Mouse (Mus musculus): ENCODE results near the gene Tpst1. TPM values are rescaled to one million over a fixed set of nuclear protein-coding genes. Genes with fewer than 3 reads are reported as not detected.

Gene Tpst1
- total and polyA plus RNA-seq, 3 experiments, result 31.7 to 32.3 TPM; not detected in 1

DNA sequence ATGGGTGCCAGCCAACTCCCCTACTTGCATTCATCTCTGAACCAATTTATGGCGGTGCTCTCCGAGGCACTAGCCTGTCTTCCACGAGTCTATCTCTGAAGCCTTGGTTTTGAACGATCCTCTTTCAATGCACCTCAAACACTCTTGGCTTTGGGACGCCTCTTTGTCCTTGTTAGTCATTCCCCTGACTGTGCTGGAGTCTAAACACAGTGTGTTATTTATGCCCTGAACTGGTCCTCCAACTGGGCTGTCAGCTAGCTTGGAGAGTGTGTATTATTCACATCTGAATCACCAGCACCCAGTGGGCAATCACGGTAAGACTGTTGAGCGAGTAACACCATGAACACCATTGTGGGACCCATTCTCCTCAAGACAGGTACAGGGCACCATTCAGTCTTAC is 45.4 kb upstream of the Tpst1 start:
- no peak overlapping the region for H3K27ac ChIP-seq (ENCODE audit: control insufficient read depth, low read depth, low read length)
- peaks cover 0 to 9% of the 10 kb centered on the region in 2 experiments; a peak in 2 of 4 replicates for H3K4me1 ChIP-seq (ENCODE audit: control insufficient read depth in 1 of 2, insufficient read depth in 2 of 2, low read length in 2 of 2)
- no peak for DNase-seq (ENCODE audit: low read depth, low spot score)
- H3K27me3 ChIP-seq (ENCODE audit: control insufficient read depth in 1 of 2, insufficient read depth in 2 of 2, low read length in 2 of 2), result no peaks in the 10 kb centered on the region
- peaks cover 27% of the 10 kb centered on the region for H3K79me2 ChIP-seq (ENCODE audit: control insufficient read depth, insufficient read depth, low read length, poor library complexity)
- peaks cover 0 to 7% of the 10 kb centered on the region in 2 experiments; a peak in 2 of 4 replicates for H3K36me3 ChIP-seq (ENCODE audit: control insufficient read depth in 1 of 2, insufficient read depth in 2 of 2, low read length in 2 of 2)
- H3K9me3 ChIP-seq (replicated peaks; ENCODE audit: insufficient read depth, low read length), result no peaks in the 10 kb centered on the region
- H3K9ac ChIP-seq (ENCODE audit: control insufficient read depth, low read depth, low read length, poor library complexity, severe bottlenecking), result no peak overlapping the region
- TF ChIP-seq ELF1 (IDR thresholded peaks at IDR 0.05; ENCODE audit: low read depth, low read length) (no peak), GATA1 (IDR thresholded peaks at IDR 0.05; ENCODE audit: low read depth, low read length) (no peak), ZKSCAN1 (IDR thresholded peaks at IDR 0.05; ENCODE audit: low read depth, low read length) (no peak), MXI1 (IDR thresholded peaks at IDR 0.05; ENCODE audit: low read depth, low read length) (no peak), TAL1 (IDR thresholded peaks at IDR 0.05; ENCODE audit: low read length) (no peak), USF2 (IDR thresholded peaks at IDR 0.05; ENCODE audit: borderline replicate concordance in 1 of 2, insufficient read depth in 1 of 2, low read depth in 1 of 2, low read length in 2 of 2) (no peak), MYC (IDR thresholded peaks at IDR 0.05; ENCODE audit: low read depth, low read length) (no peak), POLR2A (IDR thresholded peaks at IDR 0.05; ENCODE audit: control insufficient read depth in 1 of 2, insufficient read depth in 1 of 2, low read depth in 1 of 2, low read length in 2 of 2, poor library complexity in 1 of 2) (no peak), BHLHE40 (IDR thresholded peaks at IDR 0.05; ENCODE audit: borderline replicate concordance, low read depth, low read length) (no peak), RCOR1 (IDR thresholded peaks at IDR 0.05; ENCODE audit: low read depth, low read length) (no peak), KAT2A (conservative IDR thresholded peaks at IDR 0.05; ENCODE audit: low read depth, low read length) (no peak), NRF1 (IDR thresholded peaks at IDR 0.05; ENCODE audit: insufficient read depth, low read depth, low read length, poor library complexity, severe bottlenecking) (no peak), SIN3A (IDR thresholded peaks at IDR 0.05; ENCODE audit: low read length) (no peak), CHD1 (IDR thresholded peaks at IDR 0.05; ENCODE audit: low read depth, low read length) (no peak), POLR2AphosphoS5 (IDR thresholded peaks at IDR 0.05; ENCODE audit: borderline replicate concordance, low read depth, low read length) (no peak), ETS1 (IDR thresholded peaks at IDR 0.05; ENCODE audit: low read depth, low read length) (no peak), MYB (IDR thresholded peaks at IDR 0.05; ENCODE audit: low read depth, low read length) (no peak), CHD2 (IDR thresholded peaks at IDR 0.05; ENCODE audit: low read length) (no peak)
- no peak overlapping the region for H3K4me3 ChIP-seq (ENCODE audit: control insufficient read depth in 1 of 2, insufficient read depth in 1 of 2, low read depth in 2 of 2, low read length in 2 of 2)

DNA sequence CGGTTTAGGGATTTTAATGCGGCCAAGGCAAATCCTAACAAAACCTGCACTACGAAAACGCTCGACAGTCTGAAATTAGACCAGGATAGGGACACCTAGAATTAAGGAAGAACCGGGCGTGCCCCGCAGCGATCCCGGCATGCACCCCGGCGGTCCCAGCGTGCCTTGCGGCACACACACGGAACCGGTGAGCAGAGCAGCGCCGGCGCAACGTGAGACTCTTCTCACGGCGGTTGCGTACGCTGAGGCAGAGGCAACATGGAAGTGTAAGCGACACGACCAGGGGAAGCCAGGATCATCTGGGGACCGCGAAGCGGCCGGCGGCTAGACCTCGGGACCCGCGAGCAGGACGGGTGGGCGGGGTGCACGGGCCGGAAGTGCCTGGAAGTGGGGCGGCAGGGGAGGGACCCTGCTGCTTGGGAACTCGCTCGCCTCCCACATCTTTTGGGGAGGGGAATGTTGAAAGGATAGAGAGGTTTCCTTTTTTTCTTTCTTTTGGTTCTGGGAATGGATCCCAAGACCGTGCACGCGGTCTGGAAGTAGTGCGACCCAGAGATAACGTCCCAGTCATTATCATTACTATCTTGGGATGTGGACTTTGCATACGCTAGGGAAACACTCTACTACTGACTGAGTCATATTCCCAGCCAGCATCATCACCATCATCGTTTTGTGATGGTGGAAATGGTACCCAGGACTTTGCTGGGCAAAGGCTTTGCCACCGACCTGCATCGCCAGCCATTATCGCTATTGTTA is 43.8 kb upstream of the Tpst1 start, which contains the start of the genes Asl and Crcp:
Asl (minus strand) TSS at position 106 of the 756 bp plus-strand sequence.
Crcp (plus strand) TSS at position 149 of the 756 bp plus-strand sequence.
- peaks cover 0 to 4% of the 10 kb centered on the region in 2 experiments; a peak in 2 of 4 replicates for H3K36me3 ChIP-seq (ENCODE audit: control insufficient read depth in 1 of 2, insufficient read depth in 2 of 2, low read length in 2 of 2)
- no peaks in the 10 kb centered on the region for H3K9me3 ChIP-seq (replicated peaks; ENCODE audit: insufficient read depth, low read length)
- H3K4me3 ChIP-seq (ENCODE audit: control insufficient read depth in 1 of 2, insufficient read depth in 1 of 2, low read depth in 2 of 2, low read length in 2 of 2), result peak within 1 kb of the TSS; percentile 67 to 94
- no peaks in the 10 kb centered on the region for H3K27me3 ChIP-seq (ENCODE audit: control insufficient read depth in 1 of 2, insufficient read depth in 2 of 2, low read length in 2 of 2)
- H3K27ac ChIP-seq (ENCODE audit: control insufficient read depth, low read depth, low read length), result peak within 1 kb of the TSS; percentile 96
- peak; percentile 90 for DNase-seq (ENCODE audit: low read depth, low spot score)
- peaks cover 28% of the 10 kb centered on the region for H3K79me2 ChIP-seq (ENCODE audit: control insufficient read depth, insufficient read depth, low read length, poor library complexity)
- peaks cover 0 to 9% of the 10 kb centered on the region in 2 experiments; a peak in 2 of 4 replicates for H3K4me1 ChIP-seq (ENCODE audit: control insufficient read depth in 1 of 2, insufficient read depth in 2 of 2, low read length in 2 of 2)
- H3K9ac ChIP-seq (ENCODE audit: control insufficient read depth, low read depth, low read length, poor library complexity, severe bottlenecking), result peak within 1 kb of the TSS; percentile 97
- TF ChIP-seq CTCF (IDR thresholded peaks at IDR 0.05 in 2 of 3, conservative IDR thresholded peaks at IDR 0.05 in 1 of 3; ENCODE audit: control insufficient read depth in 1 of 3, insufficient read depth in 1 of 3, low read depth in 2 of 3, low read length in 3 of 3, poor library complexity in 1 of 3, severe bottlenecking in 1 of 3), result no peak
- peak; percentile 93 for TF ChIP-seq ELF1 (IDR thresholded peaks at IDR 0.05; ENCODE audit: low read depth, low read length)
- no peak for TF ChIP-seq RCOR1 (IDR thresholded peaks at IDR 0.05; ENCODE audit: low read depth, low read length)
- TF ChIP-seq JUND (IDR thresholded peaks at IDR 0.05; ENCODE audit: low read depth, low read length), result no peak
- TF ChIP-seq CHD1 (IDR thresholded peaks at IDR 0.05; ENCODE audit: low read depth, low read length), result no peak
- TF ChIP-seq MYC (IDR thresholded peaks at IDR 0.05; ENCODE audit: low read depth, low read length), result peak; percentile 84; the same call in 1 of the 2 replicates
- peak; percentile 93 for TF ChIP-seq NELFE (IDR thresholded peaks at IDR 0.05; ENCODE audit: low read depth, low read length)
- TF ChIP-seq USF2 (IDR thresholded peaks at IDR 0.05; ENCODE audit: borderline replicate concordance in 1 of 2, insufficient read depth in 1 of 2, low read depth in 1 of 2, low read length in 2 of 2), result no peak
- TF ChIP-seq MEF2A (IDR thresholded peaks at IDR 0.05; ENCODE audit: extremely low read depth, insufficient replicate concordance, low read depth, low read length, poor library complexity, severe bottlenecking), result no peak
- TF ChIP-seq NRF1 (IDR thresholded peaks at IDR 0.05; ENCODE audit: insufficient read depth, low read depth, low read length, poor library complexity, severe bottlenecking), result peak; percentile 72
- TF ChIP-seq ZKSCAN1 (IDR thresholded peaks at IDR 0.05; ENCODE audit: low read depth, low read length), result no peak
- peak; percentile 71 for TF ChIP-seq TBP (IDR thresholded peaks at IDR 0.05; ENCODE audit: low read depth, low read length)
- no peak for TF ChIP-seq GABPA (IDR thresholded peaks at IDR 0.05; ENCODE audit: low read depth, low read length)
- TF ChIP-seq HCFC1 (IDR thresholded peaks at IDR 0.05; ENCODE audit: low read depth, low read length), result peak; percentile 95
- peak; percentile 59; the same call in 1 of the 2 replicates for TF ChIP-seq ZMIZ1 (IDR thresholded peaks at IDR 0.05; ENCODE audit: low read depth, low read length)
- no peak for TF ChIP-seq POLR2AphosphoS5 (IDR thresholded peaks at IDR 0.05; ENCODE audit: borderline replicate concordance, low read depth, low read length)
- no peak for TF ChIP-seq ZNF384 (IDR thresholded peaks at IDR 0.05; ENCODE audit: low read depth, low read length)
- TF ChIP-seq RAD21 (IDR thresholded peaks at IDR 0.05; ENCODE audit: low read depth, low read length), result no peak

Data from MEL (cell line).